Mouse (Mus musculus): ENCODE data around the gene Hist1h2ag. TPM values are rescaled to one million over a fixed set of nuclear protein-coding genes. Genes with fewer than 3 reads are reported as not detected.

Gene Hist1h2ag
- polyA plus RNA-seq, 1 experiment from 2014 or later = 18.6 TPM

DNA sequence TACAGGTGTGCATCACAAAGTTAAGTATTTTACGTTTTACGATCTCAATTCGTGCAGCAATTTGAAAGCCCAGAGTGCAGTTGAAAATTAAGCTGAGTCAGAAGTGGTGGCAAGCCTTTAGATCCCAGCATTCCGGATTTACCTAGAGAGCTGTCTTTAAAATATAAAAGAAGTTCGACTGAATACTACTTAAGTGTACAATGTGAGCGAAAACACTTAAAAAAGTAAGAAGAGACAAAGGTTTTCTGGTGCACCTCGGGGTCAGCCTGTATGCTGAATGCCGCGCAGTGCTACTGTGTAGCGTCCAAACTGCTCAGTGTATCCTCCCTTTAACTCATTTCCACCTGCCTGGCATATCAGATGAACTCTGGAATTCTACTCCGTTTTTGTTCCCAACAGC is 21.2 kb downstream of the Hist1h2ag start:
- Histone ChIP-seq H3K36me3 (no peaks in the 10 kb centered on the region), H3K27me3 (no peaks in the 10 kb centered on the region), H3K4me3 (replicated peaks) (peak overlapping the region; percentile 70), H3K4me2 (peak overlapping the region; percentile 81), H3K4me1 (replicated peaks) (peaks cover 21% of the 10 kb centered on the region), H3K9me3 (replicated peaks) (no peaks in the 10 kb centered on the region), H3K27ac (peak overlapping the region; percentile 76), H3K9ac (peak overlapping the region; percentile 80)
- DNase-seq (no peak), ATAC-seq (ENCODE audit: low read depth) (peak; percentile 58)
- under 1% methylated on average over 11 of the region's 11 CpGs for whole genome bisulfite sequencing (ENCODE audit: insufficient replicate concordance)

DNA sequence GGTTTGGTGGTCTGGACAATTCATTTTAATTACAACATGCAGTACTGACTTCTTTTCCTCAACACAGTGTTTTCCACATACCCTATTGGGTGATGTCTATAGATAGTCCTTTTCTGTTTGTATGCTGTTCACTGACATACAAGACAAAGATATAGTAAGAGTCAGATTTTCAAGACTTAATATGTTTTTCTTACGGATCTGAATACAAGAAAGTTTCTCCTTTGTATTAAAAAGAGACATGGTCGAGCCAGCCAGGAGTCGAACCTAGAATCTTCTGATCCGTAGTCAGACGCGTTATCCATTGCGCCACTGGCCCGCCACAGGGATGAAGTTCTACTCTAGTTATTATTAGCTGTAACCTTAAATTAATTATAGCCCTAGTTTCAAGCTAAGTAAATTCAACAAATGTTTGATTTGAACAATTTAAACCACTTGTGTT is 21.8 kb downstream of the Hist1h2ag start:
- no peaks in the 10 kb centered on the region for H3K9me3 ChIP-seq (replicated peaks)
- DNase-seq (peak; percentile 76), ATAC-seq (ENCODE audit: low read depth) (peak; percentile 75)
- H3K27me3 ChIP-seq = no peaks in the 10 kb centered on the region
- no peaks in the 10 kb centered on the region for H3K36me3 ChIP-seq
- under 1% methylated on average over 8 of the region's 8 CpGs for WGBS (ENCODE audit: insufficient replicate concordance)
- peak overlapping the region; percentile 70 for H3K4me3 ChIP-seq (replicated peaks)
- peak overlapping the region; percentile 76 for H3K27ac ChIP-seq
- peaks cover 24% of the 10 kb centered on the region for H3K4me1 ChIP-seq (replicated peaks)
- peak overlapping the region; percentile 80 for H3K9ac ChIP-seq
- H3K4me2 ChIP-seq = peak overlapping the region; percentile 81

- H3K4me3 ChIP-seq (replicated peaks) = peak overlapping the region; percentile 70
- ATAC-seq (ENCODE audit: low read depth) = peak; percentile 67
- WGBS (ENCODE audit: insufficient replicate concordance) = under 1% methylated on average over 44 of the region's 44 CpGs
- peaks cover 3% of the 10 kb centered on the region; the same call in 1 of the 2 replicates for H3K27me3 ChIP-seq
- peak overlapping the region; percentile 59 for H3K27ac ChIP-seq
- no peaks in the 10 kb centered on the region for H3K9me3 ChIP-seq (replicated peaks)
- H3K4me1 ChIP-seq (replicated peaks) = peaks cover 24% of the 10 kb centered on the region
- no peak for DNase-seq
- H3K4me2 ChIP-seq = peak overlapping the region; percentile 81
- H3K36me3 ChIP-seq = no peaks in the 10 kb centered on the region
- peak overlapping the region; percentile 80 for H3K9ac ChIP-seq
Measured at GRCm38 (mm10) chr13:22019934-22020835, 22.6 kb downstream of the Hist1h2ag start.

GRCm38 (mm10) chr13:22015479-22016450 is 27.0 kb downstream of the Hist1h2ag start:
- no peaks in the 10 kb centered on the region for H3K9me3 ChIP-seq (replicated peaks)
- ATAC-seq (ENCODE audit: low read depth) (peak; percentile 86), DNase-seq (peak; percentile 86)
- peaks cover 40% of the 10 kb centered on the region for H3K27me3 ChIP-seq
- 10% methylated on average over 27 of the region's 27 CpGs for WGBS (ENCODE audit: insufficient replicate concordance)
- peak overlapping the region; percentile 39 for H3K4me3 ChIP-seq (replicated peaks)
- H3K4me2 ChIP-seq = peak overlapping the region; percentile 60
- peaks cover 34% of the 10 kb centered on the region for H3K4me1 ChIP-seq (replicated peaks)
- H3K9ac ChIP-seq = peak overlapping the region; percentile 2; the same call in 1 of the 2 replicates
- no peaks in the 10 kb centered on the region for H3K36me3 ChIP-seq
- H3K27ac ChIP-seq = no peak overlapping the region

- Histone ChIP-seq H3K9ac (peak overlapping the region; percentile 26; the same call in 1 of the 2 replicates), H3K27me3 (peaks cover 54% of the 10 kb centered on the region), H3K9me3 (replicated peaks) (no peaks in the 10 kb centered on the region), H3K4me2 (peak overlapping the region; percentile 60), H3K27ac (no peak overlapping the region), H3K4me1 (replicated peaks) (peaks cover 28% of the 10 kb centered on the region), H3K36me3 (no peaks in the 10 kb centered on the region), H3K4me3 (replicated peaks) (peak overlapping the region; percentile 39)
- DNase-seq (no peak), ATAC-seq (ENCODE audit: low read depth) (no peak)
- WGBS (ENCODE audit: insufficient replicate concordance) = 8% methylated on average over 17 of the region's 17 CpGs
Measured at GRCm38 (mm10) chr13:22014411-22014845, 28.3 kb downstream of the Hist1h2ag start.

GRCm38 (mm10) chr13:22013716-22014115 is 29.0 kb downstream of the Hist1h2ag start:
- Histone ChIP-seq H3K9ac (no peak overlapping the region), H3K4me1 (replicated peaks) (peaks cover 27% of the 10 kb centered on the region), H3K9me3 (replicated peaks) (no peaks in the 10 kb centered on the region), H3K27me3 (peaks cover 61% of the 10 kb centered on the region), H3K27ac (no peak overlapping the region), H3K4me2 (peak overlapping the region; percentile 60), H3K36me3 (no peaks in the 10 kb centered on the region), H3K4me3 (replicated peaks) (peak overlapping the region; percentile 22)
- DNase-seq (no peak), ATAC-seq (ENCODE audit: low read depth) (no peak)
- WGBS (ENCODE audit: insufficient replicate concordance) = 17% methylated on average over 13 of the region's 13 CpGs

- DNase-seq (no peak), ATAC-seq (ENCODE audit: low read depth) (no peak)
- peaks cover 93% of the 10 kb centered on the region for H3K27me3 ChIP-seq
- H3K36me3 ChIP-seq = no peaks in the 10 kb centered on the region
- no peak within 1 kb of the TSS for H3K27ac ChIP-seq
- H3K4me3 ChIP-seq (replicated peaks) = no peak within 1 kb of the TSS
- H3K4me2 ChIP-seq = no peak within 1 kb of the TSS
- H3K4me1 ChIP-seq (replicated peaks) = peaks cover 35% of the 10 kb centered on the region
- 22% methylated on average over 6 of the region's 7 CpGs for WGBS (ENCODE audit: insufficient replicate concordance)
- H3K9ac ChIP-seq = no peak within 1 kb of the TSS
- no peaks in the 10 kb centered on the region for H3K9me3 ChIP-seq (replicated peaks)
Measured at GRCm38 (mm10) chr13:22009642-22010041, 33.1 kb downstream of the Hist1h2ag start, which contains the start of gene Prss16. Gene Prss16, minus strand, starts transcription at chr13:22009742.

- Histone ChIP-seq H3K27me3 (peaks cover 93% of the 10 kb centered on the region), H3K9ac (no peak overlapping the region), H3K4me1 (replicated peaks) (peaks cover 26% of the 10 kb centered on the region), H3K36me3 (no peaks in the 10 kb centered on the region), H3K9me3 (replicated peaks) (no peaks in the 10 kb centered on the region), H3K4me2 (no peak overlapping the region), H3K27ac (no peak overlapping the region), H3K4me3 (replicated peaks) (no peak overlapping the region)
- 63% methylated on average over 3 of the region's 3 CpGs for WGBS (ENCODE audit: insufficient replicate concordance)
- DNase-seq (no peak), ATAC-seq (ENCODE audit: low read depth) (no peak)
Measured at GRCm38 (mm10) chr13:22008707-22009106, 34.0 kb downstream of the Hist1h2ag start.

DNA sequence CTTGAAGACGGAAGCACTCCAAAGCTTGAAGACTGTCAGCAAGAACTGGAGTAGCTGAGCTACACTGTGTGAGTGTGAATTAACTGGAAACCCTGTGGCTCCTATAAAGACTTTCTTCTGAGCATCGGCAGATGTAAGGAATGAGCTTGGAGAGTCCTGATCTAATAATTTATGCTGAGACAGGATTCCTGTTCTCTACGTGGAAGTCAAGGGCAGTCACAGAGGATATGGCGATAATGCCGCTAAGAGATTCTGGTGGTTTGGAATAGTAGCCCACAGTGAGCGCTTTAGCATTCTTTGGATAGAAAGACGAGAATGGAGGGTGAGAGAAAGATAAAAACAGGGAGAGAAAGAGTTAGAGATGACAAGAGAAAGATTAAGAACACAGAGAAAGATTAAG is 34.9 kb downstream of the Hist1h2ag start:
- H3K4me3 ChIP-seq (replicated peaks) = no peak overlapping the region
- no peak overlapping the region for H3K27ac ChIP-seq
- no peaks in the 10 kb centered on the region for H3K9me3 ChIP-seq (replicated peaks)
- ATAC-seq (ENCODE audit: low read depth) (no peak), DNase-seq (no peak)
- H3K36me3 ChIP-seq = no peaks in the 10 kb centered on the region
- WGBS (ENCODE audit: insufficient replicate concordance) = 59% methylated on average over 7 of the region's 7 CpGs
- H3K4me2 ChIP-seq = no peak overlapping the region
- H3K27me3 ChIP-seq = peaks cover 95% of the 10 kb centered on the region
- H3K9ac ChIP-seq = no peak overlapping the region
- peaks cover 24% of the 10 kb centered on the region for H3K4me1 ChIP-seq (replicated peaks)

DNA sequence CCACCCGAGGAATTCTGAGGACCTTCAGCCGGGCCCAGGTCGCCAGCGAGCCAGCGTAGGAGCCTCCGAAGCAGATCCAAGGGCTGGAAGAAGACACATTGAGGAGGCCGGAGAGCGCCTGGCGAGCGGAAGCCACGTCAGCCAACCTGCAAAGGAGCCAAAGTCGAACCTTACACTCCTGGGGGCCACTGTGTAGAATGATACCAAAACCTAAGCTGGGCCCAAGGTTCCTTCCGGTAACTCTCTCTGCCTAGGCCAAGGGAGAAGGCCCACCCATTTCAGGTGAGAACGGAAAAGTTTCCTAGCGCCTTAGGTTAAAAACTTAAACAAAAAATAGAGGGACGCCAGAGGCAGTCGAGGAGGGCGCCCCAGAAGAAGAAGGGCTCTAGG is 35.6 kb downstream of the Hist1h2ag start:
- Histone ChIP-seq H3K36me3 (no peaks in the 10 kb centered on the region), H3K9ac (0 out of 2 replicates have a peak overlapping the region, but pooled peaks have one; percentile 59), H3K4me2 (peak overlapping the region; percentile 90), H3K4me3 (replicated peaks) (peak overlapping the region; percentile 65), H3K27me3 (peaks cover 95% of the 10 kb centered on the region), H3K27ac (no peak overlapping the region), H3K9me3 (replicated peaks) (no peaks in the 10 kb centered on the region), H3K4me1 (replicated peaks) (peaks cover 26% of the 10 kb centered on the region)
- ATAC-seq (ENCODE audit: low read depth) (no peak), DNase-seq (no peak)
- 7% methylated on average over 18 of the region's 18 CpGs for WGBS (ENCODE audit: insufficient replicate concordance)

All from liver, embryonic 13.5 days (tissue).